Mouse (Mus musculus): ENCODE results near the gene Clybl.

- TF ChIP-seq CTCF (IDR thresholded peaks at IDR 0.05; ENCODE audit: low read depth, low read length) (no peak), POLR2A (IDR thresholded peaks at IDR 0.05; ENCODE audit: extremely low read depth, insufficient read depth, low read length) (no peak)
Measured at GRCm38 (mm10) chr14:122341591-122342360, 160.3 kb downstream of the Clybl start.
